Mouse (Mus musculus): ENCODE measurements around the gene Cat.

- TF ChIP-seq POLR2A (IDR thresholded peaks at IDR 0.05; ENCODE audit: borderline replicate concordance, extremely low read depth, insufficient read depth, insufficient read length, poor library complexity, severe bottlenecking) = no peak
- TF ChIP-seq CTCF (IDR thresholded peaks at IDR 0.05; ENCODE audit: borderline replicate concordance, extremely low read depth, insufficient read depth, insufficient read length) = no peak
Observed at GRCm38 (mm10) chr2:103476657-103477056, 8.3 kb downstream of the Cat start.

Measured in brain, embryonic 14.5 days (tissue).